Mouse (Mus musculus) liver, adult 2 months (tissue): ENCODE measurements around the gene Senp5.

Experiments
- CTCF ChIP-seq: fragments of 200-500 bp; IDR thresholded peaks from 2 replicates; pipeline ENCODE4 v1.5.1; 2011; ENCODE audit warnings: low read depth, low read length, control low read depth
- POLR2A ChIP-seq: fragments of 200-500 bp; IDR thresholded peaks from 2 replicates; pipeline ENCODE4 v1.6.1; 2011; ENCODE audit warnings: low read length, control low read depth; ENCODE audit not compliant: insufficient read depth; ENCODE audit errors: extremely low read depth

- no peak for TF ChIP-seq POLR2A
- no peak for TF ChIP-seq CTCF
These were observed 39.9 kb downstream of the Senp5 start for GRCm38 (mm10) chr16:31963224-31963623.
